Mouse (Mus musculus) MEL (cell line): ENCODE measurements around the gene Sugp2. TPM values are rescaled to one million over a fixed set of nuclear protein-coding genes. Genes with fewer than 3 reads are reported as not detected.

Experiments
- DNase-seq: peaks from one replicate; pipeline ENCODE4 v3.0.0; 2011; ENCODE audit warnings: low read depth, low spot score
- H3K27ac ChIP-seq: 2 replicates; pipeline ENCODE4 v1.5.1; 2012; ENCODE audit warnings: low read depth, mild to moderate bottlenecking, control low read depth, low read length, moderate library complexity; ENCODE audit not compliant: control insufficient read depth
- H3K27me3 ChIP-seq, 2 experiments: fragments of 150-350 bp in 1 of 2; sonication (generic) in 1 of 2; 2 replicates each; pipeline ENCODE4 v1.6.1; 2012; ENCODE audit warnings: low read length in 2 of 2, mild to moderate bottlenecking in 2 of 2, improper control_type of control experiment in 1 of 2, moderate library complexity in 1 of 2; ENCODE audit not compliant: insufficient read depth in 2 of 2, control insufficient read depth in 1 of 2
- H3K36me3 ChIP-seq, 2 experiments: 2 replicates each; pipeline ENCODE4 v1.6.1; 2012 to 2014; ENCODE audit warnings: low read length in 2 of 2, improper control_type of control experiment in 1 of 2, inconsistent platforms in 1 of 2, mild to moderate bottlenecking in 1 of 2; ENCODE audit not compliant: insufficient read depth in 2 of 2, control insufficient read depth in 1 of 2
- H3K4me1 ChIP-seq, 2 experiments: fragments of 150-350 bp in 1 of 2; sonication (generic) in 1 of 2; 2 replicates each; pipeline ENCODE4 v1.6.1; 2012; ENCODE audit warnings: low read length in 2 of 2, improper control_type of control experiment in 1 of 2, mild to moderate bottlenecking in 1 of 2; ENCODE audit not compliant: insufficient read depth in 2 of 2, control insufficient read depth in 1 of 2
- H3K4me3 ChIP-seq, 2 experiments: fragments of 150-350 bp in 1 of 2; sonication (generic) in 1 of 2; 2 replicates each; pipeline ENCODE4 v1.5.1; 2012; ENCODE audit warnings: low read depth in 2 of 2, low read length in 2 of 2, mild to moderate bottlenecking in 2 of 2, moderate library complexity in 2 of 2, control low read depth in 1 of 2, improper control_type of control experiment in 1 of 2; ENCODE audit not compliant: control insufficient read depth in 1 of 2, insufficient read depth in 1 of 2
- H3K79me2 ChIP-seq: 2 replicates; pipeline ENCODE4 v1.6.1; 2012; ENCODE audit warnings: mild to moderate bottlenecking, low read length, moderate library complexity; ENCODE audit not compliant: control insufficient read depth, poor library complexity, insufficient read depth
- H3K9ac ChIP-seq: 2 replicates; pipeline ENCODE4 v1.6.1; 2012; ENCODE audit warnings: low read depth, mild to moderate bottlenecking, control low read depth, low read length, moderate library complexity; ENCODE audit not compliant: control insufficient read depth, poor library complexity, severe bottlenecking
- H3K9me3 ChIP-seq: fragments of 150-350 bp; sonication (generic); replicated peaks from 2 replicates; pipeline ENCODE4 v1.6.1; 2012; ENCODE audit warnings: mild to moderate bottlenecking, low read length, improper control_type of control experiment, moderate library complexity; ENCODE audit not compliant: insufficient read depth
- CHD2 ChIP-seq: IDR thresholded peaks from 2 replicates; pipeline ENCODE4 v1.6.1; 2011; ENCODE audit warnings: low read length, improper control_type of control experiment
- CTCF ChIP-seq, 3 experiments: IDR thresholded peaks in 2 of 3; conservative IDR thresholded peaks in 1 of 3; 2 replicates each; pipeline ENCODE4 v1.5.1; 2011 to 2012; ENCODE audit warnings: low read length in 3 of 3, low read depth in 2 of 3, mild to moderate bottlenecking in 2 of 3, improper control_type of control experiment in 1 of 3, inconsistent platforms in 1 of 3, mixed read lengths in 1 of 3, moderate library complexity in 1 of 3; ENCODE audit not compliant: control insufficient read depth in 1 of 3, insufficient read depth in 1 of 3, poor library complexity in 1 of 3, severe bottlenecking in 1 of 3
- E2F4 ChIP-seq: IDR thresholded peaks from 2 replicates; pipeline ENCODE4 v1.6.1; 2011; ENCODE audit warnings: low read depth, low read length, improper control_type of control experiment, borderline replicate concordance
- ELF1 ChIP-seq: IDR thresholded peaks from 2 replicates; pipeline ENCODE4 v1.6.1; 2014; ENCODE audit warnings: low read depth, mild to moderate bottlenecking, inconsistent platforms, low read length, improper control_type of control experiment, moderate library complexity
- EP300 ChIP-seq, 2 experiments: IDR thresholded peaks; 2 replicates each; pipeline ENCODE4 v1.6.1; 2011; ENCODE audit warnings: improper control_type of control experiment in 2 of 2, low read length in 2 of 2, low read depth in 1 of 2, mild to moderate bottlenecking in 1 of 2
- HCFC1 ChIP-seq: IDR thresholded peaks from 2 replicates; pipeline ENCODE4 v1.6.1; 2012; ENCODE audit warnings: low read depth, mild to moderate bottlenecking, inconsistent platforms, low read length, improper control_type of control experiment, moderate library complexity
- KAT2A ChIP-seq: conservative IDR thresholded peaks from 2 replicates; pipeline ENCODE4 v1.6.1; 2012; ENCODE audit warnings: low read depth, low read length, improper control_type of control experiment, inconsistent platforms
- MAFK ChIP-seq: IDR thresholded peaks from 2 replicates; pipeline ENCODE4 v1.6.1; 2011; ENCODE audit warnings: low read depth, mild to moderate bottlenecking, low read length, improper control_type of control experiment, borderline replicate concordance
- MAX ChIP-seq: IDR thresholded peaks from 2 replicates; pipeline ENCODE4 v1.6.1; 2011; ENCODE audit warnings: low read length, improper control_type of control experiment
- MEF2A ChIP-seq: IDR thresholded peaks from 2 replicates; pipeline ENCODE4 v1.6.1; 2014; ENCODE audit warnings: low read depth, mild to moderate bottlenecking, inconsistent platforms, low read length, improper control_type of control experiment; ENCODE audit not compliant: poor library complexity, insufficient replicate concordance, severe bottlenecking; ENCODE audit errors: extremely low read depth
- MXI1 ChIP-seq: IDR thresholded peaks from 2 replicates; pipeline ENCODE4 v1.6.1; 2011; ENCODE audit warnings: mild to moderate bottlenecking, low read depth, low read length, improper control_type of control experiment
- MYB ChIP-seq: IDR thresholded peaks from 2 replicates; pipeline ENCODE4 v1.6.1; 2011; ENCODE audit warnings: mild to moderate bottlenecking, low read depth, low read length, improper control_type of control experiment
- MYC ChIP-seq: IDR thresholded peaks from 2 replicates; pipeline ENCODE4 v1.6.1; 2011; ENCODE audit warnings: low read depth, mild to moderate bottlenecking, low read length, improper control_type of control experiment, moderate library complexity
- NRF1 ChIP-seq: IDR thresholded peaks from 2 replicates; pipeline ENCODE4 v1.6.1; 2014; ENCODE audit warnings: low read depth, mild to moderate bottlenecking, inconsistent platforms, low read length, improper control_type of control experiment, moderate library complexity; ENCODE audit not compliant: poor library complexity, insufficient read depth, severe bottlenecking
- POLR2A ChIP-seq, 2 experiments: IDR thresholded peaks; 2 replicates each; pipeline ENCODE4 v1.6.1; 2011 to 2012; ENCODE audit warnings: low read length in 2 of 2, mild to moderate bottlenecking in 2 of 2, control low read depth in 1 of 2, improper control_type of control experiment in 1 of 2, low read depth in 1 of 2, moderate library complexity in 1 of 2; ENCODE audit not compliant: control insufficient read depth in 1 of 2, insufficient read depth in 1 of 2, poor library complexity in 1 of 2
- POLR2AphosphoS5 ChIP-seq: IDR thresholded peaks from 2 replicates; pipeline ENCODE4 v1.6.1; 2012; ENCODE audit warnings: low read depth, borderline replicate concordance, mild to moderate bottlenecking, inconsistent platforms, low read length, moderate library complexity, mixed read lengths
- RAD21 ChIP-seq: IDR thresholded peaks from 2 replicates; pipeline ENCODE4 v1.6.1; 2011; ENCODE audit warnings: mild to moderate bottlenecking, low read depth, low read length, improper control_type of control experiment
- SIN3A ChIP-seq: IDR thresholded peaks from 2 replicates; pipeline ENCODE4 v1.6.1; 2012; ENCODE audit warnings: low read length, improper control_type of control experiment, inconsistent platforms
- TBP ChIP-seq: IDR thresholded peaks from 2 replicates; pipeline ENCODE4 v1.8.0; 2011; ENCODE audit warnings: low read depth, low read length, improper control_type of control experiment
- TCF12 ChIP-seq: IDR thresholded peaks from 2 replicates; pipeline ENCODE4 v1.6.1; 2014; ENCODE audit warnings: low read depth, mild to moderate bottlenecking, inconsistent platforms, low read length, improper control_type of control experiment, moderate library complexity
- UBTF ChIP-seq: IDR thresholded peaks from 2 replicates; pipeline ENCODE4 v1.6.1; 2012; ENCODE audit warnings: low read depth, mild to moderate bottlenecking, inconsistent platforms, low read length, improper control_type of control experiment, moderate library complexity, borderline replicate concordance; ENCODE audit not compliant: insufficient read depth
- USF2 ChIP-seq, 2 experiments: IDR thresholded peaks; 2 replicates each; pipeline ENCODE4 v1.6.1; 2011 to 2012; ENCODE audit warnings: improper control_type of control experiment in 2 of 2, low read length in 2 of 2, borderline replicate concordance in 1 of 2, inconsistent platforms in 1 of 2, low read depth in 1 of 2, mild to moderate bottlenecking in 1 of 2; ENCODE audit not compliant: insufficient read depth in 1 of 2
- ZC3H11A ChIP-seq: IDR thresholded peaks from 2 replicates; pipeline ENCODE4 v1.6.1; 2012; ENCODE audit warnings: low read depth, mild to moderate bottlenecking, inconsistent platforms, low read length, improper control_type of control experiment
- ZMIZ1 ChIP-seq: IDR thresholded peaks from 2 replicates; pipeline ENCODE4 v1.6.1; 2012; ENCODE audit warnings: low read depth, mild to moderate bottlenecking, inconsistent platforms, low read length, improper control_type of control experiment, moderate library complexity
- ZNF384 ChIP-seq: IDR thresholded peaks from 2 replicates; pipeline ENCODE4 v1.6.1; 2012; ENCODE audit warnings: low read depth, mild to moderate bottlenecking, inconsistent platforms, low read length, improper control_type of control experiment
- polyA plus RNA-seq, 2 experiments: library from polyadenylated mRNA; stranded (reverse) in 1 of 2; unstranded in 1 of 2; fragments of >175 nt in 1 of 2; fragments of >200 nt in 1 of 2; gene quantifications; 2 replicates each; pipeline versions ENCODE4 v1.2.1 to v1.2.4; 2012; ENCODE audit warnings: low replicate concordance in 2 of 2, low read depth in 1 of 2; ENCODE audit not compliant: insufficient read length in 2 of 2, insufficient read depth in 1 of 2, missing spikeins in 1 of 2
- total RNA-seq: library from RNA; depleted of rRNA; stranded (reverse); fragments of 300-350 nt; gene quantifications from 2 replicates; pipeline ENCODE4 v1.2.3, GENCODE M21; 2012

Sugp2 gene
- total and polyA plus RNA-seq, 3 experiments, result 23.9 to 27.4 TPM; not detected in 1

DNA sequence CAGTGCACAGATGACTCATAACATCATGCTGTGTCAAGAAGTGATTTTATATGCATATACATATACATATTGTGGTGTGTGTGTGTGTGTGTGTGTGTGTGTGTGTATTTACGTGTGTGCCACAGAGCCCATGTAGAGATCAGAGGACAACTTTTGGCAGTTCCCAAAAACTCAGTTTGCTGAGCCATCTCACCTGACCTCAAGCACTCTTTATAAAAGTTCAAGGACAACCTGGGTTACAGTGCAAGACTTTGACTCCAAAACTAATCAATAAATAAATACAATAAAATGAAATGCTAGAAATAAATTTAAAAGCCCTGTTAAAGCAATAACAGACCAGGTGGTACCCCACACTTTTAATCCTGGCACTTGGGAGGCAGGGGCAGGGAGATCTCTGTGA, 22.8 kb upstream of the Sugp2 start:
- no peak for TF ChIP-seq NRF1
- no peak for TF ChIP-seq KAT2A
- no peak for TF ChIP-seq CHD2
- no peak for TF ChIP-seq MYB
- TF ChIP-seq UBTF, result no peak
- no peak for TF ChIP-seq MEF2A
- TF ChIP-seq ZC3H11A, result no peak
- TF ChIP-seq MYC, result no peak
- no peak for TF ChIP-seq SIN3A
- TF ChIP-seq POLR2A (IDR thresholded peaks at IDR 0.05; ENCODE audit: control insufficient read depth in 1 of 2, insufficient read depth in 1 of 2, low read depth in 1 of 2, low read length in 2 of 2, poor library complexity in 1 of 2), result no peak
- TF ChIP-seq ZNF384, result no peak
- no peak for TF ChIP-seq MXI1
- no peak for TF ChIP-seq ELF1
- no peak for TF ChIP-seq POLR2AphosphoS5
- no peak for TF ChIP-seq ZMIZ1
- TF ChIP-seq TCF12, result no peak
- peak overlapping the region; percentile 79 for H3K9ac ChIP-seq
- peaks cover 11 to 39% of the 10 kb centered on the region in 2 experiments for H3K4me1 ChIP-seq
- H3K27me3 ChIP-seq, result no peaks in the 10 kb centered on the region
- no peaks in the 10 kb centered on the region for H3K9me3 ChIP-seq
- peak; percentile 16 for DNase-seq
- peak overlapping the region; percentile 83 to 86 for H3K4me3 ChIP-seq
- H3K79me2 ChIP-seq, result peaks cover 25% of the 10 kb centered on the region
- no peak overlapping the region for H3K27ac ChIP-seq
- H3K36me3 ChIP-seq, result peaks cover 0 to 30% of the 10 kb centered on the region in 2 experiments; a peak in 2 of 4 replicates

DNA sequence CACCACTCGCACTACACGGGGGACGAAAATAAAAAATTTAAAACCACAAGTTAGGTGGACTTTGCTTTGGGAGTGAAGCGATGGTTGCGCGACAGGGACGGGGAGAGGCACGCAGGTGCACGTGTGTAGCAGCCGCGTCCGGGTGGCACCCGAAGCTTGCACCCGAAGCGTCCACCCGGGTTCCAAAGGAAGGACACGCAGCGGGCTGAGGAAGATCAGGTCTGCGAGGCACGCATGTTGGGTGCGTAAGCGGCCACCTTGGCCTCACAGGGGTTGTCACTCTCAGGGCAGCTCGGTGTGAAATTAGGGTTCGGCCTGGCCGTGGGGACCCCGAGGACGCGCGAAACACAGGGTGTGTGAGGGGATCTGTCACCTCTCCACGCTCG, 22.3 kb upstream of the Sugp2 start:
- Histone ChIP-seq H3K9me3 (no peaks in the 10 kb centered on the region), H3K4me1 (peaks cover 11 to 39% of the 10 kb centered on the region in 2 experiments), H3K9ac (peak overlapping the region; percentile 79), H3K4me3 (peak overlapping the region; percentile 83 to 86), H3K36me3 (peaks cover 0 to 30% of the 10 kb centered on the region in 2 experiments; a peak in 2 of 4 replicates), H3K27me3 (no peaks in the 10 kb centered on the region), H3K79me2 (peaks cover 24% of the 10 kb centered on the region), H3K27ac (peak overlapping the region; percentile 22; the same call in 1 of the 2 replicates)
- DNase-seq, result no peak
- TF ChIP-seq SIN3A (no peak), TBP (no peak), ZMIZ1 (no peak), MYC (peak; percentile 70), MAFK (no peak), ZC3H11A (no peak), MAX (peak; percentile 63), UBTF (no peak), USF2 (IDR thresholded peaks at IDR 0.05; ENCODE audit: borderline replicate concordance in 1 of 2, insufficient read depth in 1 of 2, low read depth in 1 of 2, low read length in 2 of 2) (no peak), EP300 (IDR thresholded peaks at IDR 0.05; ENCODE audit: low read depth in 1 of 2, low read length in 2 of 2) (no peak), MEF2A (no peak), MXI1 (peak; percentile 85), RAD21 (no peak), E2F4 (no peak), HCFC1 (no peak), CTCF (IDR thresholded peaks at IDR 0.05 in 2 of 3, conservative IDR thresholded peaks at IDR 0.05 in 1 of 3; ENCODE audit: control insufficient read depth in 1 of 3, insufficient read depth in 1 of 3, low read depth in 2 of 3, low read length in 3 of 3, poor library complexity in 1 of 3, severe bottlenecking in 1 of 3) (no peak)
- TF ChIP-seq, all 39 proteins: peak for 3
